Mouse (Mus musculus): ENCODE measurements at regions not wholly inside any gene's neighbourhood (a gene's known extent, or its start where the extent isn't known, plus 50 kb on each side); places are given as distances from the start of the nearest gene placed in this dataset.

DNA sequence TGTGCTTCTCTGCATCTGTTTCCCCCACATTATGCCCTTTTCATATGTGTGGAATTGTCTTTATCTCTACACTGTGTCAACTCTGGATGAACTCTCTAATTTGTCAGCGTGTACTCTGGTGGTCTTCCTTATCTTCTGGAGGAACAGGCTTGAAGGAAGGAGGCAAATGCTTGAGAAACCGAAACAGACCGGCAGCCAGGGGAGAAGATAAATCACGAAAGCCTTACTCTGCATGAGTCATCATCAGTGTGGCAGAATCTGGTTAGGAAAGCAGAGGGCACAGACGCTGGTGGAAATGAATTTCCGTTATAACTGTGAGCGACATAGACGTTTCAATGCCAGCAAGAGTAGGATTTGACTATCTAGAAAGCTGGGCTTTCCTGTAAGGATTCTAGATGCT is 100.0 kb upstream of the Slc30a5 start:
- DNase-seq (ENCODE audit: low read depth, low spot score), result no peak

DNA sequence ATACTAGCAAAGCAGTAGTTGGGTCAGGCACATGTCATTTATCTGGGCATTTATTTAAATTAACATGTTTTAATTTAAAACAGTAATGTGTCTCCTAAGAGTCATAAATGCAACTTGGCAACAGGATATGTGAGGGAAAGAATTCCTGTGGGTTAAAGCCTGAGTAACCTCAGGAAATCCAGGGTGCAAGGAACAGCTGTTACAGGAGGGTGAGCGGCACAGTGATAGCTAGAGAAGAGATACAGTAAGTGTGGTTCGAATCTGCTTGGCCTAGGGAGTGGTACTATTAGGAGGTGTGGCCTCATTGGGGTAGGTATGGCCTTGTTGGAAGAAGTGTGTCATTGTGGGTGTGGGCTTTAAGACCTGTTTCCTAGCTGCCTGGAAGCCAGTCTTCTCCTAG is 66.3 kb upstream of the Slc30a5 start:
- no peak for DNase-seq (ENCODE audit: low read depth, low spot score)

GRCm38 (mm10) chr13:100893871-100894270 is 60.6 kb upstream of the Slc30a5 start:
- DNase-seq (ENCODE audit: low read depth, low spot score), result no peak

- no peak for DNase-seq (ENCODE audit: low read depth, low spot score)
These were observed 59.9 kb upstream of the Slc30a5 start for GRCm38 (mm10) chr13:100893096-100893495.

DNA sequence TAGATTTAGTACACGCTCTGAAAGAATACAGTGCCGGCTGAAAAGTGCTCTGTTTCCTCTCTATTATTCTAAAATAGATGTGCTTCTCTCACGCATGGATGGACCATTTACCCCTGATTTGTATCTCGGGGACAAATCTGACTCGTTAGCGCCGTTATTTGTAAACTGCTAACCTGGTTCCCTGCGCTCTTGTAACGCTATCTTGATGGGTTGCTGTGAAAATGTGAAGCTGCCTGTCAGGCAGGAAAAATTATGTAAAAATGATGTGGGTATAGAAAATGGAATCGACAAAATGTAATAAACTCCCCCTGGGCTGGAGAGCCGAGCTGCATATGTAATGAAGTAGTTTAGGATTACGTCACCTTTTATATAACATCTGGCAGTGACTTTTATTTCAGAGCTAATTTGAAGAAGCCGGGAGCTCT is 59.4 kb upstream of the Slc30a5 start:
- peak; percentile 33 for DNase-seq (ENCODE audit: low read depth, low spot score)

DNA sequence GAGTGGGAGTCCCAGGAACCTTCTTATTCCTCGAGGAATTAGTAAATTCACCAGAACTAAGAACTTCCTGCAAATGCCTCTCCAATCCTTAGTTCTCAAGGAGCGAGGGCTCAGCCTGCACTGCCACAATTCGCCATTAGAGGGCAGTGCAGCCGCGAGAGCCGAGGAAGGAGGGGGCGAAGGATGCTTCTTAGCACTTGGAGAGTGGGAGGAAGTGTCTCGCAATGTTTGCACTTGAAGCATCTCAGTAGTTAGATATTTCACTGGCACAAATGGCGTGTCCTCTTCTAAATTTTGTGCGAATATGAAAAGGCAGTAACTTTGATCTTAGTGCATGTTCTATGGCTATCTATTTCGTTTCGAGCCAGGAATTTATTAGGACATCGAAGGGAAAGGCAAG is 59.0 kb upstream of the Slc30a5 start:
- peak; percentile 63 for DNase-seq (ENCODE audit: low read depth, low spot score)

- no peak for DNase-seq (ENCODE audit: low read depth, low spot score)
These were observed 57.2 kb upstream of the Slc30a5 start for GRCm38 (mm10) chr13:100890457-100890856.

GRCm38 (mm10) chr13:100888481-100888880 is 55.3 kb upstream of the Slc30a5 start:
- DNase-seq (ENCODE audit: low read depth, low spot score), result no peak

DNA sequence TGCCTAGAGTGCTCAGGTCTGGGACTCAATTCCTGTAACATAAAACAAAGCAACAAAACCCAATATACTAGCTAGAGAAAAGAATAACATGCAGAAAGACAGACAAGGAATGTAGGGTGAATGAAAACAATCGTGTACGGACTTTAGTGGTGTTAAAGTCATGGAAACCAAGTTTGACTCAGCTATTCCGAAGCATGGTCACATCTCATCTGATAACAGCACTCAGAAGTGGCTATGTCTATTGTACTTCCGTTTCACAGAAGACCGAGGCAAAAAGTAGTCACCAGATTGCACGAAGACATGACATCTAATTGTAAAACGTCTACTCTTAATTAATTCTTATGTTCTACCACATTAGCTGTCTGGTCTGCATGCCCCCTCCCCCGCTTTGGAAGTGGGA is 50.5 kb upstream of the Slc30a5 start:
- no peak for DNase-seq (ENCODE audit: low read depth, low spot score)
